Mouse (Mus musculus): ENCODE results near the gene Scg3.
"Not testable (repeated sequence)": the region's sequence is repeated elsewhere in the genome, so short reads cannot be mapped to it uniquely, and the experiment has no call there.

Gene Scg3

DNA sequence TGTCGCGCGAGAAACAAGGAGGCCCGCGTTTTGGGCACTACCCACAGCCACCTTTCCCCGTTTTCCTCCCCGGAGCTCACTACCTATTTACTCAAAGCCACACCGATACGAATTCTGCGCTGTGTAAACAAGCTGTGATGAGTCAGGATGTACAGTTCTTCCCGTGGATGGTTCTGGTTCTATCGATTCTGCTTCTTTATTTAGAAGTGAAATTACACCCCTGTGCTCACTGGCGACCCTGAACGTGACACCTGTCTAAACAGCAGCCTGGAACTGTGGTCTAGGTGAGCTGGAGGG lies 57.6 kb downstream of the Scg3 start:
- DNase-seq (ENCODE audit: extremely low spot score, low read depth, low spot score) = no peak

DNA sequence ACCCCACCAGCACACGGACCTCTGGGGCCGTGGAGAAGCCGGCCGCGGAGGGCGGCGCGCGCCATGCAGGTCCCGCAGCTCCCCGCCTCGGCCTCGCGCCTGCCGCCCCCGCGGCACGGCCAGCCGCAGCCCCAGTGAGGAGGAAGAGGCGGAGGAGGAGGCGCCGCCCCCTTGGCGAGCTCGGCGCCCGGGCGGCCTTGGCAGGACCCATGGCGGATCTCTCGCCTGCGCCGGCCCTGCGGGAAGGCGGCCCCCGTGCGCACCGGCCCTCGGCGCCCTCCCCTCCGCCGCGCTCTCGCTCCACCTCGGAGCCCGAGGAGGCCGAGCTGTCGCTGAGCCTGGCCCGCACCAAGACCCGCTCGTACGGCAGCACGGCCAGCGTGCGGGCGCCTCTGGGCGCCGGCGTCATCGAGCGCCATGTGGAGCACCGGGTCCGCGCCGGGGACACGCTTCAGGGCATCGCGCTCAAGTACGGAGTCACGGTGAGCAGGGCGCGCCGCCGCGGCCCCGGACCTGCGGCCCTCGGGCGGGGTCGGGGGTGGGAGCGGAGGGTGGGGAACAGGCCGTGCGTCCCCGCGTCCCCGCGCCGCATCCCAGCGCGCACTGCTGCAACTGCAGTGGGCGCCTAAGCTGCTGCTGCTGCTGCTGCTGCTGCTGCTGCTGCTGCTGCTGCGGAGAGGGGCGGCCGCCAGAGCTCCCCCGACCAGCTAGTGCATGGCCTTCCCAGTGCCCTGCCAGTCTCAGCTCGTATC lies 58.1 kb downstream of the Scg3 start, which contains the start of gene Lysmd2:
Gene Lysmd2 (plus strand): TSS at position 186 of the 752 bp plus-strand sequence.
- DNase-seq (ENCODE audit: extremely low spot score, low read depth, low spot score) = no peak

DNA sequence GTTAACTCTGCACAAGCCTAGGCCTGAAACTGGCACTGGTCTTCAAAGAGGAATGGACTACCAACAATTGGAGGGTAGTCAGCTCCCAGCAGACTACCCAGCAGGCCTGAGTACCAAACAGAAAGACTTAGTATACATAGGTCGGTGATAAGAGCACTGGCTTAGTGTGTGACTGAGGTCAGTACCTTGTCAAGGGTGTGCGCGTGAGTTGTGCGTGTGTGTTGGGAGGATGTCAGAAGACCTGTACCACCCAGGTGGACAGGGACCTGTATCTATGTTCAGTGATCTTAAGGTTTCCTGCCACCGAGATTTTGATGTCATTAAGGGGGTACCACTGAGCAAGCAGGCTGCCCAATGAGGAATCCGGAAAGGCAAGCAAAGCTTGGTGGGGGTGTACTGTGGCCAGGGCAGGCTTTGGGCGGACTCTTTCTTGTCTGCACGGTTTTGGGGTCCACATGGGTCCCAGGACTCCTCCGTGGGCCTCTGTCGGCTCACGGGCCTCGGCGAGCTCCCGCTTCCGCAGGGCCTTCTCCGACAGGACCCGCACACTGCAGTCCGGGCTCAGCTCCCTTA lies 58.8 kb downstream of the Scg3 start:
- no peak for DNase-seq (ENCODE audit: extremely low spot score, low read depth, low spot score)

DNA sequence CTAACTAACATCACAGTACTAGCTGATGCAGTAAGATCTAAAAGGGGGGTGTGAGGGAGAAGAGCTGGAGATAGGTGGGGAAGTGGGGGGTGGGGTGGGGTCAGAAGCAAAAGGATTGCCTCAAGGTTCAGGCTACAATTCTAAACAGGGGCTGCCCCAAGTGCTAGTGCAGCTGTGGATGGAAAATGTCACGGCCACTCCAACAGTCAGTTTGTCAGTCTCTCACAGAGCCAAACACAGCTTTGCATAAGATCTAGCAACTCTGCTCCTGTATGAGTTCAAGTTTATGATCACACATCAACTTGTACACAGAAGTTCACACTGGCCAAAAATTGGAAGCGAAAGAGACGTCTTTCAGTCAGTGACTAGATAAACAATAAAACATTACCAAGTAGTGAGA lies 62.4 kb downstream of the Scg3 start:
- no peak for DNase-seq (ENCODE audit: extremely low spot score, low read depth, low spot score)

DNA sequence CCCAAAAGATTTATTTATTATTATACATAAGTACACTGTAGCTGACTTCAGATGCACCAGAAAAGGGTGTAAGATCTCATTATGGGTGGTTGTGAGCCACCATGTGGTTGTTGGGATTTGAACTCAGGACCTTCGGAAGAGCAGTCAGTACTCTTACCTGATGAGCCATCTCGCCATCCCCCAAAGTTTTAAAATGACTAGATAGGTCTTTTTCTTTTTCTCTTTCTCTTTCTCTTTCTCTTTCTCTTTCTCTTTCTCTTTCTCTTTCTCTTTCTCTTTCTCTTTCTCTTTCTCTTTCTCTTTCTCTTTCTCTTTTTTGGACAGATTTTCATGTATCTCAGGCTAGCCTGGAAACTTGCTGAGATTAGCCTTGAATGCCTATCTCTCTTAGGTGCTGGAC lies 64.1 kb downstream of the Scg3 start:
- not testable (repeated sequence) for DNase-seq (ENCODE audit: extremely low spot score, low read depth, low spot score)

DNA sequence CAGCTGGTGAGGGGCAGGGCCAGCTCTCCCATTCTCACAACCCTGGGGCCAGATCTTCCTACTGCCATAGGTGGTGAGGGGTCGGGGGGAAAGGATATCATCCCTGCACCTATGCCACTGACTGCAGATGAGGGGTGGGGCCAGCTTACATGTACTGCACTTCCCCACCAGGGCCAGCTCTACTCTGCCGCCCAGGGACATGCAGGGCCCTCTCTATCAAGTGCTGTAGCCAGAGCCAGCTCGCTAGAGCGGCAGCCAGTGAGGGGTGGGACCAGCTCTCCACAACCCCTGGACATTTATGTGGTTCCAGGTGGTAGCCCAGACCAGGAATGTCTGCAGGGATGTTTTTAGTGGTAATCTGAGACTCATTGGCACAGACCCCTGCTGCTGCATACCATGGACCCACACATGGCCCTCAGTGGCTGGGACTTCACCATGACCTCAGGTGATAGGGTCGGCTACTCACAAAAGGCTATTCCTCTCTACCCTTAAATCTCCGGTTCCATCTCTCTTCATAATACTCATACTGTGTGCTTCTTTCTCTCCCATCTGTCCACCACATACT lies 64.9 kb downstream of the Scg3 start:
- no peak for DNase-seq (ENCODE audit: extremely low spot score, low read depth, low spot score)

DNA sequence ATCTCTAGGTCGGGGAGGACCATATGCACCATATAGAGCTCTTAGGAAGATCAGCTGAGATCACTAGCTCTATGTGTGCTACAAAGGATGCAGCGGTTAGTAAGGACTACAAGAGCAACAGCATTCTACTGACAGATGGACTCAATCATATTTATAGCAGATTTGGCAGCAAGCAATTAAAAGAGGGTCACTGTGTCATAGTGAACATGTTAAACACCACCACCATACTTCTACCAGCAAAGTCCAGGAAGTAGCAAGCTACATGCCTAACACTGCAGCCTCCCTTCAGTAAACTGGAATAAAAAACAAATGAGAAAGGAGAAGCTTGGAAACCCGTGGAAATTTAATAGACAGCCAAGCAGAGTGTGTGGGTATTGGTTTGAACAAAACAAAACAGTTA lies 67.3 kb downstream of the Scg3 start:
- DNase-seq (ENCODE audit: extremely low spot score, low read depth, low spot score) = no peak

DNA sequence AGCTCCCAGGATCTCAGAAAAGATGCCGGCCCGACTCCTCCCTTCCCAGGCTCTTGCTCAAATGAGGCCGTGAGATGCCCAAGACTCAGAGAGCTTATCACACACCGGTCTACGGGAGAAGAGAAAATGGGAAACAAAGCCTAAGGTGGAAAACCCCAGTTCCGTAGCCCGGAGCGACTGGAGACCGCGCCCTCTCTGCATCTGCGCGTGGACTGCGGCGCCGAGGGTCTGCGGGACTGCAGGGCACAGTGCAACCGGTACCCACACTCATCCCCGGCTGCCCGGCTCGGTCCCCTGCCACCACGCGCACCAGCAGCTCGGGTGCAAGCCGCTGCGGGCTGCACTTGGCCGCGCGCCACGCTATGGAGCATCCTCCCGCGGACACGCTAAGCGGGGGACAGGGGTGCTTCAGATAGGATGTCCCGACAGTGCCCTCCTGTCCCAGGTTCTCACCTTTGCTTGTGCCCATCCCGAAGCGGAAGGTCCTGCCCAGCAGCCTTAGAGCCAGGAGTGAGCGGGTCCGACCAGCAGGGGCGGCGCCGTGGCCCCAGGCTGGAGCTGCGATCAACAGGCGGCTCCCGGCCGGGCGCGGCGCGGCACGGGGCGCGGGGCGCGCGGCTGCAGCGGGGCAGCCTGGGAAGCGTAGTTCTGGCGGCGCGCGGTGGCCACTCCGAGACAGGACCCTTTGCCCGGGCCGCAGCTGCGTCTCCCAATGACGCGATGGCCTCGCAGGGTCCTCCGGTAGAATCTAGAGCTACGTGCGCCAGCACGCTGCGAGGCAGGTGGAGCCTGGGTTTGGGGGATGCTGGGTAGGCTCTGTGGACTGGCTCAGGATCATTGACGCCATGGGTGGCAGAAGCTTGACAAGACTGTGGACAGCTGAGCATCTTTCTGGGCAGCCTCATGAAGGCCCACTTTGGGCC lies 73.0 kb downstream of the Scg3 start, which contains the start of gene Tmod2:
Gene Tmod2 (minus strand): TSS at position 755 of the 923 bp plus-strand sequence.
- no peak for DNase-seq (ENCODE audit: extremely low spot score, low read depth, low spot score)

DNA sequence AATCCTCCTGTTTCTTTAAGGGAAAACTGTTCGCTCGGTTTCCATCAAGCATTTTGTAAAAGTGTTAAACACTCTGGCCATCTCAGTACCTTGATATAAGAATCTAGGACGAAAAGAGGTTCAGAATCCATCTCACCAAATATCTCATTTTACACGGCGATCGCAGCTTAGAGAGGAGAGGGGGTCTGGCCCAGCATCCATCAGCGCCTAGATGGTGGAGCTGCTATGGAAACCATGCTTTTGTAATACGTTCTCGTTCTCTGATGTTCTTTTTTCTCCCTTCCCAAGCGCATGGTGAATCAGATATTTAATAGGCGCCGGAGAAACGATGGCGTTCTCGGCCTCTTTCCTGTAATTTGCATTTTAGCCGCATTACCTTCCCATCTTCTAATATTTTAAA lies 73.9 kb downstream of the Scg3 start:
- no peak for DNase-seq (ENCODE audit: extremely low spot score, low read depth, low spot score)

DNA sequence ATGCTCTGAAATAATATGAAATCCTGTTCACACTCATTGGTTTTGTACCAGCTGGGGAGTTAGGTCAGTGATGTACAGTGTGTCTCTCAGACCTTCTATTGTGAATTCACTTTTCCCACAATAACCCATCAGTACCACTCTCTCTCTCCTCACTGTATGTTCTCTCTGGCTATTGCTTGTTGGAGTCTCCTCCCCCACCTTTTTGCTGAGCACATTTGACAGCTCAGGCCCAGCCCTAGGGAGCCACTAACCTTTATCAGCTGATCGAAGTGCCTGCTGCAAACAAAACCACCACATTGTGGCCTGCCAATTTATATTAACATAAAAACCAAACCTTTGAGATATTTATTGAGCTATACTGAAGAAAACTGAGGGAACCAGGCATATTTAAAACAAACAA lies 74.4 kb downstream of the Scg3 start:
- no peak for DNase-seq (ENCODE audit: extremely low spot score, low read depth, low spot score)

DNA sequence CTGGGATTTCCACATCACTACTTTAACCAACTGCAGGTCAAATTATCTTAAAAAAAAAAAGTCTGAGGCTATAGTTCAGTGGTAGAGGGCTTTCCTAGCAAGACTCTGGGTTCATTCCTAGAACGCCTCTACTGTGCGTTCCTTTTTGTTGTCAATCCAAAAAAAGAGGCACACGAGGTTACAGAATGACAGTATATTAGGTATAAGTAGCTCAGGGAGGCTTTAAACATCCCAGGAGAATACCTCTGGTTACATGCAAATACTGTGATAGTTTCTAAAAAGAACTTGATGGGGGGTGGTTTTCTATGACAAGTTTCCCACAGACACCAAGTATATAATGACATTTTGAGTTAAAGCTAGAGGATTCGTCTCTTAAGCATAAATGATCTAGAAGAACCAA lies 76.4 kb downstream of the Scg3 start:
- no peak for DNase-seq (ENCODE audit: extremely low spot score, low read depth, low spot score)

DNA sequence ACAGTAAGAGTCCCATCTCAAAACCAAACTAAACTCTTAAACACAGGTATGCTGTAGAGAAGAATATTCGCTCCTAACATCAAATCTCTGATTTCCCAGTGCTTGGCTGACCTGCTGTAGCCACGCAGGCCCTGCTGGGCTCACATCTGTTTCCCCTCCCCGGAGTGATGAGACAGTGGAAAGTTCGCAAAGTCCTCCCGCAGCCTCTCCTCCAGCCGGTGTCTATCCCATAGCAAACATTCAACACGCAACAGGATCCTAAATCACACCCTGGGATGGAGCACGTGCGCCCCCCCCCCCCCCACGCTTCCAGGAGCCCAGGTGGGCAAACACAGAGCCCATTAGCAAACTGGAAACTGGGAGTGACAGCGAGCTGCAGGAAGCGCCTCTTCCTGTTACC lies 82.3 kb downstream of the Scg3 start:
- no peak for DNase-seq (ENCODE audit: extremely low spot score, low read depth, low spot score)

DNA sequence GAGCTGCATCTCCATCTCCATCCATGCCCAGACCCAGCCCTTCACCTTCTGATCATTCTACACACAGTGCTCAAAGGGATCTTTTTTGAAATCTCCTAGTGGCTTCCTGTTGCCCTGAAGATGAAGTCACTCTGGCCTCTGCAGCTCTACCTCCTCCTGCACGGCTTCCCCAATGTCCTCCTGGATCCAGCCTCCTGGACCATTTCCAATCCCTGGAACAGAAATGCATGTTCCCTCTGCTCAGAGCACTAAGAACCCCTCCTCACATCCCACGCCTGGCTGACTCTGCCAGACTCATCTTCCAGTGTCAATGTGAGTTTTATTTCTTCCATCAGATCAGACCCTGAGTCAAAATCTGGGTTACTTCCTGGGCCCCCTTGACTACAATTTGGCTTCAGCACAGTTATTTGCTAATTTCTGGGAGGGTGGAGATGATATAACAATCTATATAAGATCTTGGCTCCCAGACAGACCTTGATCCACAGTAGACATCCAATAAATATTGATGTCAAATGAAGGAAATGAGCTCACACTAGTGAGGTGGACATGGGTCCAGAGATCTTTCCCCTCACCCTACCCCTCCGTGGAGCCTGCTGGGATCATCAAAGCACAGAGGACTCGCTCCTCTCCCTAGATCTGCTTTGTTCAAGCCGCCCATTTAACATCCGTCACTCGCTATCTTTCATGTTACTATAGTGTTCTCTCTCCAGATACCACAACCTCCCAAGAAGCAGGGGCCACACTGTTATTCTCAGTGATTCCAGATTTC lies 83.5 kb downstream of the Scg3 start:
- DNase-seq (ENCODE audit: extremely low spot score, low read depth, low spot score) = no peak

DNA sequence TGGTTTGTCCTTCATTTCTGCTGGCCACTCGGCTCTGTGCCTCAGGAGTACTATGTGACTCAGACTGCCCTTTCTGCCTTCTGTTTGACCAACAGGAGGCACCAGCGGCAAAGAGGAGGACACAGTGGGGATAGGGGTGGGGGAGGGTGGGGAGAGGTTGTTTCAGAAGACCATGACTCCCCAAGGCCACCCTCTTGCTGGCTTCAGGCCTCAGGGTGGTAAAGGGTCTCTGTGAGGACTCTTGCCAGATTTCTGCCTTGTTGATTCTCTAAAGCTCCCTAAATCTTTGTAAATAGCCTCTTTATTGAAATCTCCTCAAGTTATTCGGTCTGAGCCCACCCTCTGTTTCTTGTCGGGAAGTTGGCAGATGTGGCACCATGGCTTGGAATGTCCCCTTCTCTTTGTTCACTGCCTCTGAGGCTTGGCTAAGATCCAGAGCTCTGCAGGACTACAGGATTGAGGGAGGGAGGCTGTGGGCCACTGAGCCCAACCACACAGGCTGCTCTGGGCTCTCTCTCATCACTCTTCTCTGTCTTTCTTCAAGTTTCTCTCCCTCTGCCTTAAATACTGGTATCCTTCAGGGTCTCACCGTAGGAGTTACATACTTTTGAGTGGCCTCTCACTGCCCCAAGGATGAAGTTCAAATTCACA lies 84.5 kb downstream of the Scg3 start:
- no peak for DNase-seq (ENCODE audit: extremely low spot score, low read depth, low spot score)

DNA sequence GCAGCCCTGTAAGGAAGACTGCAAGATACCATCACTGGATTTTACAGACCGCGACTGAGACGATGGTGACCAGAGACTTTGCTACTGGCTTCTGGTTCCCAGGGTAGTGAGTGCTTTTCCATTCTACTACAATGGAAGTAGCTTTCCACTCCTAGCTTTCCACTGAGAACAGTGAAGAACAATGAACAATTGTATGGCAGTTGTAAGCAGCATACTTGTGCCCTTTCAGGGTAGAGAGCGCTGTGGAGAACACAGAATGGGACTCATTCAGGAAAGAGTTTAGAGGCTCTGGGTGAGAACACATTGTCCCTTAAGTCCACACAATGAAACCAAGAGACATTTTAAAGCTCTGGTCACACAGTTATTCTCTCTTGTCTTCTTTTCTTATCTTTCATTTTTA lies 86.3 kb downstream of the Scg3 start:
- no peak for DNase-seq (ENCODE audit: extremely low spot score, low read depth, low spot score)

DNA sequence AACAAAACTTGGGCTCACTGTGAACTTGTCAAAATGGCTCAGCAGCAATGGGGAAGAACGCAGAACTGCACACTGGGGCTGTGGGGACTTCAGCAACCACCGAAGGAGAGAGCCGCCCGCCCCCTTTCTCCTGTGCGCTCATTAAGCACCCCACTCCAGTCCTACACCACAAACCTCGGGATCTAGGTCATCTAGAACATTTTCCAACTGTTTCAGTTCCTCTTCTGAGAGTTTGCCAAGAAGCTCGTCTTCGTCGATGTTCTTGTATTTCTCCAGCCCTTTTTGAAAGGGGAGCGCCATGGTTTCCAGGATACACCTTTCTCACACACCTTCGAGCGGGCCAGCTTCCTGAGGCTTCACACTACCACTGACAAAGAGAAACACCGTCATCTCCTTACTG lies 86.8 kb downstream of the Scg3 start:
- no peak for DNase-seq (ENCODE audit: extremely low spot score, low read depth, low spot score)

DNA sequence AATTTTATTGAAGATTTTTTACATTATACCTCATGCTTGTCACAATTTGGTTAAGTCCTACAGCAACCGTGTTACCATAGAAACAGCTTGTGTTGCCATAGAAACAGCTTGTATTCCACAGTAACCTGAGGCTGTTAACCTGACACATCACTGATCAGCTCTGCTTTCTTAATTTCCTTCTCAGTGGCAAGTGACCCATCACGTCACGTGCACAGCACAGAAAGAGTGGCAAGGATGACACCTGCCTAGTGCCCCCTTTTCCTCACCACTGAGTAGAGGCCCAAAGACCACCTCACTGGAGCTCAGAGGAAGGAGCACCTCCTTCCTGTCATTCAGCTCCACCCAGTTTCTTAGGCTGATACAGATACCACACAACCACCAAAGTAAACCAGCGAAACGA lies 90.4 kb downstream of the Scg3 start:
- DNase-seq (ENCODE audit: extremely low spot score, low read depth, low spot score) = no peak

Measured in hindlimb bud, embryonic 11.5 days (tissue).